Mouse (Mus musculus): ENCODE data around the gene Kpna7.
"Not testable (repeated sequence)": the region's sequence is repeated elsewhere in the genome, so short reads cannot be mapped to it uniquely, and the experiment has no call there.

Gene Kpna7

DNA sequence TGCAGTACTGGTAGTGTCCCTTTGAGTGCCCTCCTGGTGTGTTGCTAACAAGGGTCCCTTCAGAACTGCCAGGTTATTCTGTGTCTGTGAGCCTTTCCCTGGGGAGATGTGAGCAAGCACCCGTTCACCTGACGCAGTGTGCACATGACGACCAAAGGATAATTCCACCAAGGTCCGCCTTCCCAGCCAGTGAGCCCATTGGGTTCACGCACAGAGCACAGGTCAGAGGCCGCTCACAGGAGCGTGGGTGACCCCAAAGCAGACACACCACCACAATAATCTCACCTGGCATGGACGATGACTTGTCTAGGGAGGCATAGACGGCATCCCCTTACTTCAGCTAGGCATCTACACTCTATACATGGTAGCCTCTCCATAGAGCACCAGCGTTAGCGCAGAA, 17.6 kb upstream of the Kpna7 start:
- not testable (repeated sequence) for DNase-seq

DNA sequence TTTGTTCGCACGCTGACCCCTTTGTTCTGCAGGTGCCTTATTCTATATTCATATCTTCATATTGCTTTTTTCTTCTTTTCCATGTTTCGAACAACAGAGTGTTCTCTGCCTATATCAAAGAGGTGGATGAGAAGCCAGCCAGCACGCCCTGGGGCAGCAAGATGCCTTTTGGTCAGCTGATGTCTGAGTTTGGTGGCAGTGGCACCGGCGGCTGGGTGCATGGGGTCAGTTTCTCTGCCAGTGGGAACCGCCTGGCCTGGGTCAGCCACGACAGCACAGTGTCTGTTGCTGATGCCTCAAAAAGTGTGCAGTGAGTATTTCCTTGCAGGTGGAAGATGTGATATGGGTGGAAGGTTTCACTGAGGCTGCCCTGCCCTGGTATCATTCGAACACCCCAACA, 17.1 kb upstream of the Kpna7 start:
- DNase-seq, result no peak

DNA sequence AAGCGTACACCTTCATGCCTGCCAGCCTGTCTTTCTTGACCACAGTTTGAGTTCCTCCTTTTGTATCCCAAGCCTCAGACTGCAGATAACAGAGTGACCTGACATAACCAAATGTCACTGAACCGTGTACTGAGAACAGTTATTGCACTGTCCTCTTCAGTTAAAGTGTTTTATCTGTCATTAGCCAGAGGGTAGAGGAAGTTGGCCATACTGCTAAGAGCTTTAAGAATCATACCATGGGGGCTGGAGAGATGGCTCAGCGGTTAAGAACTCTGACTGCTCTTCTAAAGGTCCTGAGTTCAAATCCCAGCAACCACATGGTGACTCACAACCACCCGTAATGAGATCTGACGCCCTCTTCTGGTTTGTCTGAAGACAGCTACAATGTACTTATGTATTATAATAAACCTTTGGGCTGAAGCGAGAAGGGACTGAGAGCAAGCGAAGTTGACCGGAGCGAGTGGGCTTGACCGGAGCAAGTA, 14.6 kb upstream of the Kpna7 start:
- DNase-seq, result no peak

DNA sequence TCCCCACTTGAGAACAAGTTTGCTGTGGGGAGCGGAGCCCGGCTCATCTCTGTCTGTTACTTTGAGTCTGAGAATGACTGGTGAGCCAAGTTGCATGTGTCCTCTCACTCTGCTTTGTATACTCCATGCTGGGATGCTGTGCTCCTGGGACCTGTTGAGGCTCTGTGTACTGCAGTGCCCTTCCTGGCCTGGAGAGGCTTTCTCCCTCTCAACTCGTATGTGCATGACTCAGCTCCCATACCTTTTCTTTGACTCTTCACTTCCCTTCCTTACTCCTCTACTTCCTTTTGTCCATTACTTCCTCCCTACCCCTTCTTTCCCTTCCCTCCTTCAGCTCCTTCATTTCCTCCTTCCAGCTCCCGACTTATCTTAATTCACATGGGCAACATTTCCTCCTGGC, 12.4 kb upstream of the Kpna7 start:
- no peak for DNase-seq

DNA sequence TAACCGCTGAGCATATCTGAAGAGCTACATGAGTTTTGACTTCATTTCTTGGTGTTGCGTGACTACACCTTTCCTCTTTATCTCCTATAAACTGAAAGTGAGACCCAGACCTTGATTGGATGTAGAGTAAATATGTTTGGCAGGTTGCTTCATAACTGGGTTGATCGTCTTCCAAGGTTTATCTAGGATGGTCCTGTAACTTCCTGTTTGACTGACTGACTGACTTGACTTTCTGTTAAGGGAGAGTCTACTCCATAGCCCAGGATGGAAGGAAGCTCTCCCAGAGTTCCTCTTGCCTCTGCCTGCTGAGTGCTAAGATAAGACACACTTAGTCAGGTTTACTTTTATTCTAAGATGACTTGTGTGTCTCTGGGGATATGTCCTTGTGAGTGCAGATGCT, 6.0 kb upstream of the Kpna7 start:
- DNase-seq, result no peak

DNA sequence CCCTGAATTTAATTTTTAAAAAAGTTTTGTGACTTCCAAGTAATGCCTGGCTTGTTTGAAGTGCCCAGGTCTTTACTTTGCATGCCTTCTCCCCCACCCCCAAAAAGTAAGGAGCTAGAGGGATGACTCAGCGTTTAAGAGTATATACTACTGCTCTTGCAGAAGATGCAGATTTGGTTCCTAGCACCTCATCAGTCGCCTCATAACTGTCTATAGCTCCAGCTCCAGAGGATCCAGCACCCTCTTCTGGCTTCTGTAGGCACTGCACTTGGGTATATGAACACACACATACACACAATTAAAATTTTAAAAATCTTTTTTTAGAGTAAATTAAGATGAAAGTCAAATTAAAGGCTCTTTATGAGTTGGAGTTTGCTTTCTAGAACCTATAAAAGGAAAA, 4.4 kb upstream of the Kpna7 start:
- no peak for DNase-seq

DNA sequence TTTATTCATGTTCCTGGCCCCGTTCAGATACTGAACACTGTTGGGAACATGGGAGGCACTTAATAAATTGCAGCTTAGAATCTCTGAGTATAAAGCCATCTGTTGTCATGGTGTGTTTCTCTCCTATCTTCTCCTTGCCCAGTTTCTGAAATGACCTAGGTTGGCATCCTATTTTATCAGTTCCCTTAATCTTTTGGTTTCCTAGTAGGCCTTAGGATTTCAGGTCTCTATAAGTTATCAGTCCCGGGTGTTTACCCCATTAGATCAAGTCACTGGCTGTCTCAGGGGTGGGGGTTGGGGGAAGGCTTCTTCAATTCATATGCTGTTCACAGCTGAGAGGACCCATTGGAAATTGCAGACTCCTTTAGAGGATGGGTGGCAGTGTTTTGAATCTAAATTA, 992 bp upstream of the Kpna7 start:
- DNase-seq, result no peak

DNA sequence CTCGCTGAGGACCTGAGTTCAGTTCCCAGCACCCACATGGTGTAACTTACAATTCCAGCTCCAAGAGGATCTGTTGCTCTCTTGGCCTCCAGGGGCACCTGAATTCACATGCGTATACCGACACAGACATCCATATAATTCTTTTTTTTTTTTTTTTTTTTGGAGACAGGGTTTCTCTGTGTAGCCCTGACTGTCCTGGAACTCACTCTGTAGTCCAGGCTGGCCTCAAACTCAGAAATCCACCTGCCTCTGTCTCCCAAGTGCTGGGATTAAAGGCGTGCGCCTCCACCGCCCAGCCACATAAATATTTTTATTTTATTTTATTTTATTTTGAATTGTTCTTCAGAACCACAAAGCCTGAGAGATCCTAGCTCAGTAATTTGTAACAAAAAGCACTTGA, 629 bp downstream of the Kpna7 start:
- DNase-seq, result not testable (repeated sequence)

DNA sequence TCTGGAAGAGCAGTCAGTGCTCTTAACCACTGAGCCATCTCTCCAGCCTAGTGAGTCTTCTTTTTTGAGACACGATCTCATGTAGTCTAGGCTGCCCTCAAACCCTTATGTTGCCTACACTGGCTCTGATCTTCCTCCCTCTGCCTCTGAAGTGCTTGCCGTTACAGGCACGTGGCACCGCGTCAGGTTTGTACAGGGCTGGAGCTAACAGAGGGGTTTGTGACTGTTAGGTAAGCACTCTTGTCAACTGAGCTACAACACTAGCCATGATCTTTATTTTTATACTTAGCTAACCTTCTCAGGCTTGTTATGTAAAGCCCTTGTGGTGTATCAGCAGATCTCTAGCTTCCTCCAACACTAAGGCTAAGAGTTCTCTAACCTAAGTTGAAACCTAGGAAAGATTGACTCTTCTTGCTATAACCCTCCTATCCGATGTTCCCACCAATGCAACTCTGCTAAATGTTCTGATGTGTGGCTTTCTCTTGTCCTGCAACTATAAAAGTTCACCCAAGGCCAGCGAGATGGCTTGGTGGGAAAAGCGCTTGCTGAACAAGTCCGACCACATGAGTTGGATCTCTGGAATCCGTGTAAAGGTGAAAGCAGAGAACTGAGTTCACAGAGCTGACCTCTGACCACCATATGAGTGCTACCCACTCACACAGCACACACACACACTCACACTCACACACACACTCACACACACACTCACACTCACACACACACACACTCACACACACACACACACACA, 1.8 kb downstream of the Kpna7 start:
- no peak for DNase-seq

DNA sequence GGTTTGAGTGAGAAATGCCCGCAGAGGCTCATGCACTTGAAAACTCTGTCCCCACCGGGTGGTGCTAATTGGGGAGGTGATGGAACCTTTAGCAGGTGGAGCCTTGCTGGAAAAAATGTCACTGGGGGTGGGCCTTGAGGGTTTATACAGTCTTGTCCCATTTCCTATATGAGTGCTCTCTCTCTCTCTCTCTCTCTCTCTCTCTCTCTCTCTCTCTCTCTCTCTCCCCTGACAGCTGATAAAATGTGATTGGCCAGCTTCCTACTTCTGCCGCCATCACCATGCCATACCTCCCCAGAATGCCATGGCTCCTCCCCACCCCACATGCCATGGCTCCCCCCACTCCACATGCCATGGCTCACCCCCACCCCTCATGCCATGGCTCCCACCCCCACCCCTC, 8.7 kb downstream of the Kpna7 start:
- no peak for DNase-seq

DNA sequence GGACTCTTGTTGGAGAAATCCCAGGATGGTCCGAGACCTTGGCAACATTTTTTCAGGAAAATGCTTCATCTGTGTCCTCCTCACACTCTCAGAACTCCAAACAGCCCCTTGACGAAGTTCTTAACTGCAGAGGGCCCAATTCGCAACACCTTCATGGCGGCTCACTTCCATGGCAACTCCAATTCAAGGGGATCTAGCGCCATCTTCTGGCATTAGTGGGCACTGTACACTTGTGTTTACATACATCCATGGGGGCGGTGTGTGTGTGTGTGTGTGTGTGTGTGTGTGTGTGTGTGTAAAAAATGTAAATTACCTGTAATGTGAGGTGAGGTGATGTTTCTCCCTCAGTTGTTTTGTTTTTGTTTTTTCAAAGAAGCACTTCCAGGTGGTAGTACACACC, 12.5 kb downstream of the Kpna7 start:
- DNase-seq, result peak; percentile 34

DNA sequence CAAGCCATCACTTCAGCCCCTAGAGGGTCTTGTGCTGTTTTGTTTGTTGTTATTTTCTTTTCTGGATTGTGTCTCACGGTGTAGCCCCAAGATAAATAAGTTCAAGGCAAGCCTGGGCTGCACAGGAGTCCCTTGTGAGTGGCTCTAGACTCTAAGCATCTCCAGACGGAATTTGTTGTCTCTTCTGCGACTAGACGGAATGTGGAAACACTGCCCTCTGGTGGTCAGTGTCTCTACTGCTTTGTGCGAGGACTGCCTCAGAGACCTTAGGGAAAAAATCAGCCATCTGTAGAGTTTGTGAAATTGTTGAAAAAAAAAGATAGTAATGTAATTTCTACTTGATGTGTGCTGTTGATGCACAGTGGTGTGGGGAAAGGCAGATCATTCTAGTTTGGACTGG, 14.1 kb downstream of the Kpna7 start:
- DNase-seq, result peak; percentile 85

DNA sequence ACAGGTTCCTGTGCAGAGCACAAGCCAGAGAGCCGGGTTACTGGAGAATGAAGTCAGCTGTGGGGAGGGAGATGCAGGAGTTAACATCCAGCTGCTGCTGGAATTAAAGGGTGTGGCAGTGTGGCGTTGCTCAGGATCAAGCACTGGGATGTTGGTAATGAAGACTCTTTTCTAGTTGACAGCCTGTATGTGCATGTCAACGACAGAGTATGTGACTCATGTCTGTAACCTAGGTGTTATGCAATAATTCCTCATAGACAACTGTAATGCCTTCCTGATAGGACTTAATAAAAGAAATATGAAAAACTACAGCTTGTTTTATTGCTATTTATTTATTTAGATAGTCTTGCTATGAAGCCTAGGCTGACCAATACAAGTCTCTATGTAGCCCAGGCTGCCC, 15.0 kb downstream of the Kpna7 start:
- DNase-seq, result no peak

DNA sequence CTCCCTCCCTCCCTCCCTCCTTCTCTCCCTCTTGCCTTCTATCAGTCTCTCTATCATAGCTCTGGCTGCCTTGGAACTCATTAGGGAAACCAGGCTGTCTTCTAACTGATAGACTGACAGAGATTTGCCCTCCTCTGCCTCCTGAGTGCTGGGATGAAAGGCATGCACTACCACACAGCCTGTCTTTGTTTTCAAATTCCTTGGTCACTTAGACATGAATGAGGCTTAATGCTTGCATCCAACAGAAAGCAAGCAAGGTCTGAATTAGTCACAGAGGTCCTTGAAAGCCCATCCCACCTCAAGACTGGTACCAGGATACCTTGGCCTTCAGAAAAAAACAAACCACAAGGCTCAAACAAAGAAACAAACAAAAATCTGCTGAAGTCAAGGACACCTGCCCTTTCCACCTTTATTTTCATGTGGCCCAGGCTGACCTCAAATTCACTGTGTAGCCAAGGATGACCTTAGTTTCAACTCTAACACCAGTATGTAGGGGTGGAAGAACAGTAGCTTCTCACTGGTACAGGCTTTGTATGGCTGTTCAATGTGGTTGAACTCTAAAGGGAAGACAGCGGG, 19.0 kb downstream of the Kpna7 start:
- no peak for DNase-seq

DNA sequence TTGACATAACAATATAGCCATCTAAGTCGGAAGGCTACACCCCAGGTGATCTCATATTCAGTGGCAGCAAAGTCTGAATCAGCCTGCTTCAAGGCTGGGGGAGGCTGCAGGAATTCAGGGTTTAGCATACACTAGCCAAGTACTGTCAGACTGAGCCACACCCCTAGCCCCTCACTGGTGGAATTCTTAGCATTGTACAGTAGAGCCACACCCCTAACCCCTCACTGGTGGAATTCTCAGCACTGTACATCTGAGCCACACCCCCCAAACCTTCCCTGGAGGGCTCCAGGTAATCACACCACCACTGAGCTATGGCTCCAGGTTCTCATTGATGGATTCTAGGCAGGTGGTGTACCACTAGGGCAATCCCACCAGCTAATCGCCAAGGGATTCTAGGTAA, 24.3 kb downstream of the Kpna7 start:
- DNase-seq, result no peak

DNA sequence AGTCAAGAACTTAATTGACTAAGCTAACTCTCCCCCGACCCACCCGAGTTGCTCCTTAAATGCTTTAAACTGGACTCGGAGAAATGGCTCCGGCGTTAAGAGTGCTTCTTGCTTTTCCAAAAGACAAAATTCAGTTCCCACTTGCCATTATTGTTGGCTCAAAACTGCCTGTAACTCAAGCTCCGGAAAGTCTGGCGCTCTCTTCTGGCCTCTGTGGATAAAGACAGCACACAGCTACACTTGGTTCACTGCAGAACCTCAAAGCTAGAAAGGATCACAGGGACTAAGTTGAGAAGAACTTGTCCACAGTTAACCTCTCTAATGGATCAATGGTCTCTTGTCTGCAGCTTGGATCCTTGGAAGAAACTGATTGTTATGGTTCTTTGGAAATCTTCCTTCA, 25.1 kb downstream of the Kpna7 start:
- DNase-seq, result peak; percentile 33

DNA sequence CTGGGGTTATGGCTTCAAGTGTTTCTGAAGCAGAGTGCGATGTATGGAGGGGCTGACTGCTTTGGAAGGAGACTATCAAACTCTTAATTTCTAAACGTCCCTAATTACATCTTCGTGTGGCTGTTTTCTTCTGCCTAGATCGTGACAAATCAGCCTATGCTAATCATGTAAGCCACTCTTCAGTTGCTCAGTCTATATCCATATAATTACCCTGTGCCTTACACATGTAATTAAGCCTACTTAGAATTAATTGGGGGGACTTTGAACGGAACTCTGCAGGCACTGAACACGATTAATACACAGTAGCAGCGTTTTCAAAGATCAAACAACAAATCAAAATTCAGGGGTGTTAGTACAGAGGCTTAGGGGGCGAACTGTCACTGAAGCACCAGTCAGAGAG, 25.9 kb downstream of the Kpna7 start:
- DNase-seq, result no peak

DNA sequence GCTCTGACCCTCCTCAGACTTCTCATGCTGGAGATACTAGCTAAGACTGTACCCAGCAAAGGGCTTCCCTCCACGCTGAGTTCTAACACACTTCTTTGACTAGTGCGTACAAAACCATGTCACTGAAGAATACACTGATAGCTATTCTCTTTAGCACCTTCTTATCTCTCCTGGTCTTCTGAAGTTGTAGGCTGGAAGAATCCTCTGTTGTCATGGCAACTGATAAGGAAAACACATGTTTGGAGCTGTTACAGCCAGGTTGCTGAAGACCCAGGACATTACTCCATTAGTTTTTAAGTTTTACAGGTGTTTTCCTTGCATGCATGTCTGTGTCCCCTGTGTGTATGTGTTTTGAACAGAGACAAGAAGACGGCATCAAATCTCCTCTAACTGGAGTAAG, 29.6 kb downstream of the Kpna7 start:
- DNase-seq, result not testable (repeated sequence)

DNA sequence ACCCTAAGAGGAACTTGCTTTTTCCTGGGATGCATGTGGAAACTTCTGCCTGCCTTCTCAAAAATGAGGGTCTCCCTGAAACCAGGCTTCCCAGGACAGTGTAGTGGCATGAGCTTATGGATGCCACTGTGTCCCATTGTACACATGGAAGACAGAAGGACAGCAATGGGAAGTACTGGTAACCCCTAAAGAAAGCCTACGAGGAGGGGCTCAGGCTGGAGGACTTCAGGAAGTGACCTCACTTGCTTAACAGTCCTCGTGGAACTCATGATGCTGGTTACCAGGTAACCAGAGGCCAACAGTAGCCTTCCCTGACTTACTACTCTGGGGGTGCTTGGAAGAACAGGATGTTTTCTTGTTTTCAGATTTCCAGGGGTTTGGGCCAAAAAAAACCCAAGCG, 41.1 kb downstream of the Kpna7 start, which contains the start of gene 1700018F24Rik:
Gene 1700018F24Rik, plus strand, starts transcription at position 301 of the 400 bp plus-strand sequence.
- DNase-seq, result not testable (repeated sequence)

DNA sequence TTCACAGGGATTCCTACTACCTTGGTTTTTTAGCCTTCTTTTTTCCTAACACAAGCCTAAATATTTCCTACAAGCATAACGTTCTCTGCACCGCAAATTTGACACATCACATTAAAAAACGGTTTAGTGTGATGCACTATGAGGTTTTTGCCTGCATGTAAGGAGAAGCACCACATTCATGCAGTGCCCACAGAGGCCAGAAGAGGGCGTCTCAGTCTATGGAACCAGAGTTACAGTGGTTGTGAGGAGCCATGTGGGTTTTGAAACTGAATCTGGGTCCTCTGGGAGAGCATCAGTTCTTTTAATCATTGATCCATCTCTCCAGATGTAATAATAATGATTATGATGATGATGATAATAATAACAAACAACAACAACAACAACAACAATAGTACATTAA, 42.2 kb downstream of the Kpna7 start:
- peak; percentile 49 for DNase-seq

DNA sequence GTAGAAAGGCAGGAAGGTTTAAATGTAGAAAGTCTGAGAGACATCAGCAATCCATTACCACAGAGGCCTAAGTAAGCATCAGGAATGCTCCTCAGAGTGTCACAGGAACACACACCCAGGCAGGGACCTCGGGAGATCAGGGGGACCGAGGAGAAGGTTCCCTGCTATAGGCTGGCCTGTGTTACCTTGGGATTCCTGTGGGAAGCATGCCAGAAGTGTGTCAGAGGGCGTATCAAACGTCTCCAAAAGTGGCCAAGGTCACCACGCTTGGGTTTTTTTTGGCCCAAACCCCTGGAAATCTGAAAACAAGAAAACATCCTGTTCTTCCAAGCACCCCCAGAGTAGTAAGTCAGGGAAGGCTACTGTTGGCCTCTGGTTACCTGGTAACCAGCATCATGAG, 51.4 kb downstream of the Kpna7 start, which contains the start of gene Gm4871:
Gene Gm4871, minus strand, starts transcription at position 364 of the 400 bp plus-strand sequence.
- DNase-seq, result not testable (repeated sequence)

DNA sequence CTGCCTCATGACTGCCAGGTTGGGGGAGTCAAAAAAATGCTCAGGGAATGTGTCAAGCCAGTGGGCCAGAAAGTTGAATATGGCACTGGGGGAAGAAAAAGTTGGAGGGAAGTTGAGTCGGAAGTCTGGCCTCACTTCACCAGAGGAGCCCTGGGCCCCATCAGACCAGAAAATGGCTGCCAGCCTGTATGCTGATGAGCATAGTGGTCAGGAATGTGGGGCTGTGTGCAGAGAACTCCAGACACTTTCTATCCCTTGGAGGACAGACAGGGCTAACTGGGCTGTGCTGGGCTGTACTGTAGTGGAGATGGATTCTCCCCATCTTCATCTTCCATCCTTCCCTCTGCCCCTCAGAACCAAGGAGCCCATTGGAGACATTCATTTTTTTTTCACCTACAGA, 53.4 kb downstream of the Kpna7 start:
- DNase-seq, result not testable (repeated sequence)

DNA sequence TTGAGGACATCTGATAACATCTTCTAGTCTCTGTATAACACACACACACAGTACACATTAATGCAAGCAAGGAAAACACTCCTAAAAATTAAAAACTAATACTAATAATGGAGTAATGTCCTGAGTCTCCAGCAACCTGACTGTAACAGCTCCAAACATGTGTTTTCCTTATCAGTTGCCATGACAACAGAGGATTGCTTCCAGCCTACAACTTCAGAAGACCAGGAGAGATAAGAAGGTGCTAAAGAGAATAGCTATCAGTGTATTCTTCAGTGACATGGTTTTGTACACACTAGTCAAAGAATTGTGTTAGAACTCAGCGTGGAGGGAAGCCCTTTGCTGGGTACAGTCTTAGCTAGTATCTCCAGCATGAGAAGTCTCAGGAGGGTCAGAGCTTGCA, 63.1 kb downstream of the Kpna7 start:
- DNase-seq, result not testable (repeated sequence)

DNA sequence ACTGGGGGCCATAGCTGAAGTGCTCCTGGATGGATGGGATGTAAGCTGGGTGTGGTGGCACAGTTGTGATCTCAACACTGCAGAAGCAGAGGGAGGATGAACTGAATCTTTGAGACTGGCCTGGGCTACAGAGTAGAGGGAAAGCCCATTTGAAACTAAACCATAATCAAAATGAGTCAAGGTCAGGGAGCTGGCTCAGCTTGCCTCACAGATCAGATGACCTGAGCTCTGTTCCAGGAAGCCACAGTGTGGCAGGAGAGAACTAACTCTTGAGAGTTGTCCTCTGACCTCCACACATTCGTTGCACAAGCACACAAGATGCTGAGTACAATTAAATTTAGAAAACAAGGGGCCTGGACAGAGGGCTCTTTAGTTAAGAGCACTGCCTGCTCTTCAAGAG, 63.6 kb downstream of the Kpna7 start:
- not testable (repeated sequence) for DNase-seq

DNA sequence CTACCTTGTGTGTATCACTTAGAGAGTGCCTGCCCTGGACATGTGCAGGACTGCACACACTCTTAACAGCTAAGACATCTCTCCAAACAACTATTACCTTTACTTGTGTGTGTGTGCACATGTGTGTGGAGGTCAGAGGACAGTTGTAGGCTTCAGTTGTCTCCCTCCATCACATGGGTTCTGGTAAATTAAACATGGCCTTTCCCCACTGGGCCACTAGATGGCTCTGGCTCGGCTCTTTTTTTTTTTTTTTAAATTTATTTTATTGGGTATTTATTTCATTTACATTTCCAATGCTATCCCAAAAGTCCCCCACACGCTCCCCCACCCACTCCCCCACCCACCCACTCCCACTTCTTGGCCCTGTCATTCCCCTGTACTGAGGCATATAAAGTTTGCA, 67.1 kb downstream of the Kpna7 start:
- DNase-seq, result not testable (repeated sequence)
